Mouse (Mus musculus): Measurements from ENCODE around the gene Spats2.

DNA sequence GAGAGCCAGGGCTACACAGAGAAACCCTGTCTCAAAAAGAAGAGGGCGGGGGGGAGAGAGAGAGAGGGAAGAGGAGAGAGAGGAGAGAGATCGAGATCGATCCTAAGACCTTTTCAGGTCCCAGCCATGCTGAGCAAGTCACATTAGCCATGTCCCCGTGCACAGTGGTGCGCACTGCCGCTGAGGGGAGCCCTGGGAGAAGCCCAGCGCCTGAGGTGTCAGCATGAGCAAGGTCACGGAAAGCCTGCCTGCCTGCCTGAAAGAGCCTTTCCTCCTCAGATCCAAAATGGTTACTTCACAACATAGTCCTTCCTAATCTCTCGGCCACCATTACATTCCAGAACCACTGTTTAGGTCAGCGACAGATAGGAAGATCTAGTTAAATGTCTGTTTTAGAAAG is 68.6 kb downstream of the Spats2 start:
- TF ChIP-seq USF1 (IDR thresholded peaks at IDR 0.05; ENCODE audit: low read depth): no peak
- TF ChIP-seq POLR2A (IDR thresholded peaks at IDR 0.05; ENCODE audit: insufficient read length, low read depth): no peak
- TF ChIP-seq E2F4 (IDR thresholded peaks at IDR 0.05; ENCODE audit: insufficient read depth): no peak
- TF ChIP-seq MAX (IDR thresholded peaks at IDR 0.05; ENCODE audit: low read depth): no peak
- TF ChIP-seq MYOD1 (IDR thresholded peaks at IDR 0.05; ENCODE audit: control insufficient read depth in 1 of 3, insufficient read length in 2 of 3, low read depth in 2 of 3): no peak
- no peak for TF ChIP-seq REST (IDR thresholded peaks at IDR 0.05; ENCODE audit: insufficient read depth, insufficient read length)
- TF ChIP-seq MYOG (IDR thresholded peaks at IDR 0.05; ENCODE audit: control insufficient read depth in 1 of 3, insufficient read depth in 1 of 3, insufficient read length in 2 of 3, low read depth in 2 of 3): no peak
- TF ChIP-seq CEBPB (IDR thresholded peaks at IDR 0.05; ENCODE audit: insufficient read depth, poor library complexity, severe bottlenecking): no peak
- no peak for TF ChIP-seq SRF (IDR thresholded peaks at IDR 0.05; ENCODE audit: control insufficient read depth, insufficient read length, low read depth)
